Mouse (Mus musculus) neural tube, embryonic 11.5 days (tissue): ENCODE data around the gene Slc35e1. TPM values are rescaled to one million over a fixed set of nuclear protein-coding genes. Genes with fewer than 3 reads are reported as not detected.

ENCODE experiments used
- ATAC-seq: fragments of 200-750 bp; cut with Nextera tagmentation; 2 replicates; pipeline ENCODE4 v1.8.0; 2017; ENCODE audit warnings: moderate number of reproducible peaks, mild to moderate bottlenecking, moderate TSS enrichment, moderate library complexity; ENCODE audit not compliant: insufficient read depth, low FRiP score, low TSS enrichment
- DNase-seq: peaks from one replicate; pipeline ENCODE4 v3.0.0-alpha.2; 2015; ENCODE audit warnings: low spot score
- H3K27ac ChIP-seq: fragments of 300-500 bp; sonication (generic); 2 replicates; pipeline ENCODE4 v1.5.1; 2014; ENCODE audit warnings: low read depth, mild to moderate bottlenecking, low read length
- H3K27me3 ChIP-seq: fragments of 300-500 bp; sonication (generic); 2 replicates; pipeline ENCODE4 v1.6.1; 2014; ENCODE audit warnings: mild to moderate bottlenecking, low read length, mixed read lengths; ENCODE audit not compliant: control insufficient read depth, insufficient read depth
- H3K36me3 ChIP-seq: fragments of 300-500 bp; sonication (generic); 2 replicates; pipeline ENCODE4 v1.6.1; 2014; ENCODE audit warnings: mild to moderate bottlenecking, low read length, moderate library complexity, mixed read lengths; ENCODE audit not compliant: control insufficient read depth, insufficient read depth
- H3K4me1 ChIP-seq: fragments of 300-500 bp; sonication (generic); 2 replicates; pipeline ENCODE4 v1.6.1; 2014; ENCODE audit warnings: low read length, mixed read lengths; ENCODE audit not compliant: control insufficient read depth, insufficient read depth
- H3K4me2 ChIP-seq: fragments of 300-500 bp; sonication (generic); 2 replicates; pipeline ENCODE4 v1.6.1; 2014; ENCODE audit warnings: low read depth, mild to moderate bottlenecking, moderate library complexity
- H3K4me3 ChIP-seq: fragments of 300-500 bp; sonication (generic); 2 replicates; pipeline ENCODE4 v1.5.1; 2014; ENCODE audit warnings: low read depth, low read length
- H3K9ac ChIP-seq: fragments of 300-500 bp; sonication (generic); 2 replicates; pipeline ENCODE4 v1.6.1; 2014; ENCODE audit warnings: mild to moderate bottlenecking, low read length
- H3K9me3 ChIP-seq: fragments of 300-500 bp; sonication (generic); 2 replicates; pipeline ENCODE4 v1.6.1; 2016; ENCODE audit warnings: low read length; ENCODE audit not compliant: control insufficient read depth
- WGBS: fragments of 180-500 bp; shearing (Covaris S2); extraction: QIAGEN DNeasy Blood & Tissue Kit; methylation state at CpG from one replicate; pipeline ENCODE4 v1.1.7; 2014; 5-methylcytosine and 5-hydroxymethylcytosine counted together
- microRNA-seq: library from miRNA; unstranded; fragments of <30 nt; microRNA quantifications from one replicate; pipeline ENCODE4, GENCODE M21; 2016
- polyA plus RNA-seq: library from polyadenylated mRNA; unstranded; fragments of >200 nt; fragmentation: Nextera tagmentation; extraction: Ambion mirVana; gene quantifications from 2 replicates; pipeline ENCODE4 v1.2.1, GENCODE M21; 2014

The Slc35e1 gene
- polyA plus RNA-seq, 1 experiment from 2014 or later: 13.6 TPM

DNA sequence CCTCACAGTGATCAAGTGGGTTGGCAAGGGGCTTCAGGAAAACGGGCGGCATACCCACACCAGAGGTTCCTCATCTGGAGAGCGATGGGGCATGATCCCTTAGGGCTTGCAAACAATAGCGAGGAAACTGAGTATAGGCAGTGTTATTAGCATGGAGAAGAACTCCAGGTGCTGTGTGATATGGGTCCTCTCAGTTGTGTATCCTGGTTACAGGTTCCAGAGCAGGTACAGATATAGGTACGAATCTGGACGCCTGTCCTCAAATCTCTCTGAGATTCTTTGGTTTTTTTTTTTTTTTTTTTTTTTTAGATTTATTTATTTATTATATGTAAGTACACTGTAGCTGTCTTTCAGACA is 48.4 kb downstream of the Slc35e1 start:
- Histone ChIP-seq H3K4me1 (no peaks in the 10 kb centered on the region), H3K36me3 (peaks cover 2% of the 10 kb centered on the region; the same call in 1 of the 2 replicates), H3K27ac (no peak overlapping the region), H3K4me3 (peak overlapping the region; percentile 38), H3K27me3 (no peaks in the 10 kb centered on the region), H3K4me2 (peak overlapping the region; percentile 55), H3K9me3 (no peaks in the 10 kb centered on the region), H3K9ac (peak overlapping the region; percentile 71)
- DNase-seq (no peak), ATAC-seq (peak; percentile 66)
- WGBS: 48% methylated on average over 6 of the region's 6 CpGs

DNA sequence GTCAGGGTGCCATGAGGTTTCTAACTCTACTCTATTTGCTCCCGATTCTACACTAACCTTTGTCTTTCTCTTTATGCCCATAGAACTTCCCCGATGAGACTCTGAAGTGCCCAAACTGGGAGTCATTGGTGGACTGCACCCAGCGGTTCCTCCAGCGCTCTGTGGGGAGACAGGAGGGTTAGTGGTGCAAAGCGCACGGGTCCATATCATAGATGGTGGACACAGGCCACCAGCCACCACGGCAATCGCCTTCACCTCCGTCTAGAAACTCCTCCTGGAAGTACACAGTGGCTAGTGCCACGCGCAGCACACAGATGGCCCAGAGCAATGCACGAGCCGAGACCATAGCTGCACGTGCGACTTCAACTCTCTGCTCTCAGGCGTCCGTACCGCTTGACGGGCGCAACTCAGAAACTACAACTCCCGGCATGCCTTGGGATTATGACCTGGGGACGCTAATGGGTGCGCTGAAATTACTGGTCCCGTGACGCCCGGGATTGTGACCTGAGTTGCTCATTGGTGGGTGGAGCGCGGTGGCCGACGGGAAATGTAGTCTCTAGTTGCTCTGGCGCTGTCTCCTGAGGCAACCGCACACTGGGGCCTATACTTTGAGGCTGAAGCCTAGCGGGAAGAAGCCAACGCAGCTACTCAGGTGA is 48.9 kb downstream of the Slc35e1 start, which contains the start of the genes Calr3 and 1700030K09Rik:
TSS of gene Calr3 (minus strand) at position 533 of the 656 bp plus-strand sequence.
TSS of gene 1700030K09Rik (plus strand) at position 543 of the 656 bp plus-strand sequence.
- peak; percentile 99 for ATAC-seq
- no peak within 1 kb of the TSS for H3K27ac ChIP-seq

DNA sequence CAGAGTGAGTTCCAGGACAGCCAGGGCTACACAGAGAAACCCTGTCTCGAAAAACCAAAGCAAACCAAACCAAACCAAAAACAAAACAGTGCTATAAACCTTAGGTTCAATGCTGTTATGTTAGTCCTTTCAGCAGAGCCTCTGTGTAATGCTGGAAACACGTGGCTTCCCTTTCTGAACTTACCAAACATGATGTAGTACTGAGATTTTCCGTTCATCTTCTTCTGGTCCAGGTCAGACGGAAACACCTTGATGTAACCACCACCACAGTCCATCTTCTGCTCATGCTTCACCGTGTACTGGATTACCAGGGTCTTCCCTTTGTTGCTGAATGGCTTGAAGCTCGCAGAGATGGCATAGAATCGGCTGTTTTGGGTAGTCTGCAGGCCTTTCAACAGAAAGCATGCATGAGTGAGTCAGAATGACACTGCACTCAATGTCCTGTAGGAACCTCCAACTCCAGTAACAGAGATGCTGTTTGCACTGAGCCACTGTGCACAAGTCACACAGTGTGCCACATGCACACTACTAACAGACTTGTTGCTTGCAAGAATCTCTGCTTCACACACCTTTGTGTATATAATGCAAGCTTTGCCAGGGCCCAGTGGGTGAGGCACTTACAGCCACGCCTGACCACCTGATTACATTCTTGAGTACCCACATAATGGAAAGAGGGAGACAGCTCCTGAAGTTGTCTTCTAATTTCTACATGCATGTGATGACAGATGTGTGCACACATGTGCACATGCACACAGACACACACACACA is 54.0 kb downstream of the Slc35e1 start:
- WGBS: 80% methylated on average over 8 of the region's 8 CpGs
- ATAC-seq (no peak), DNase-seq (no peak)
- Histone ChIP-seq H3K4me3 (no peak overlapping the region), H3K36me3 (no peaks in the 10 kb centered on the region), H3K27ac (no peak overlapping the region), H3K9me3 (no peaks in the 10 kb centered on the region), H3K27me3 (no peaks in the 10 kb centered on the region), H3K4me2 (no peak overlapping the region), H3K4me1 (no peaks in the 10 kb centered on the region), H3K9ac (no peak overlapping the region)

More for the DNA sequence above, 48.9 kb downstream of the Slc35e1 start, which contains the start of the genes Calr3 and 1700030K09Rik:
- WGBS: 7% methylated on average over 34 of the region's 34 CpGs
- Histone ChIP-seq H3K27me3 (no peaks in the 10 kb centered on the region), H3K36me3 (peaks cover 2% of the 10 kb centered on the region; the same call in 1 of the 2 replicates), H3K4me1 (no peaks in the 10 kb centered on the region), H3K4me2 (peak within 1 kb of the TSS; percentile 63), H3K9ac (peak within 1 kb of the TSS; percentile 71), H3K9me3 (no peaks in the 10 kb centered on the region), H3K4me3 (peak within 1 kb of the TSS; percentile 38)
- DNase-seq: peak; percentile 97

DNA sequence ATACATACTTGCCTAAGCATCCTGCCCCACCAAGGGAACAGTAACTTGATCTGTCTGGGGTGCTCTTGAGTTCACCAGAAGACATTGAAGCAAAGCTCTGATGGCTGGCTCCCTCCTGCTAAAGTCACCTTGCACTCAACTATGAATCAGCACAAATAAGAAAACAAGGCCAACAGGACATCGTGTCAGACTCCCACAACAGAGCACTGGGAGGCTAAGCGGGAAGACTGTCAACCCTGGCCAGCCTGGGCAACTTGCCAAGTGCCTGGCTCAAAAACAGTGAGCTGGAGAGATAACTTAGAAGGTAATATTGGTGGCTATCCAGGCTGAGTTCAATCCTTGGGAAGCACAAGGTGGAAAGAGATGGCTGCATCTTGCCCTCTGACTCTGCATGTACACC is 57.5 kb downstream of the Slc35e1 start:
- ATAC-seq: no peak
- H3K36me3 ChIP-seq: no peaks in the 10 kb centered on the region
- no peak overlapping the region for H3K4me2 ChIP-seq
- no peaks in the 10 kb centered on the region for H3K9me3 ChIP-seq
- no peak overlapping the region for H3K9ac ChIP-seq
- H3K4me3 ChIP-seq: no peak overlapping the region
- H3K27ac ChIP-seq: no peak overlapping the region
- no peak for DNase-seq
- H3K27me3 ChIP-seq: no peaks in the 10 kb centered on the region
- 60% methylated on average over 2 of the region's 2 CpGs for WGBS
- no peaks in the 10 kb centered on the region for H3K4me1 ChIP-seq

Small RNAs within 50 kb of the gene (microRNA-seq; reads per million reads assigned to microRNA genes)
- gene Gm28019: not detected
- gene Mir7068: 2.3 reads per million

Other genes starting within 250 kb of the Slc35e1 start
- 35.7 and 38.2 TPM in 2 replicates for gene Gm10282, start 187.4 kb downstream of the Slc35e1 start, polyA plus RNA-seq
- gene Klf2, start 173.6 kb downstream of the Slc35e1 start, polyA plus RNA-seq: 6.0 and 6.2 TPM in 2 replicates
- 77.7 and 81.0 TPM in 2 replicates for gene Eps15l1, start 71.2 kb downstream of the Slc35e1 start, polyA plus RNA-seq
- gene Calr3, start 48.7 kb downstream of the Slc35e1 start, polyA plus RNA-seq: 1.2 and 1.9 TPM in 2 replicates
- 13.3 and 15.4 TPM in 2 replicates for gene 1700030K09Rik, start 48.7 kb downstream of the Slc35e1 start, polyA plus RNA-seq
- gene Cherp, start 17.4 kb downstream of the Slc35e1 start, polyA plus RNA-seq: 78.6 and 81.6 TPM in 2 replicates
- gene Med26, start 55.7 kb upstream of the Slc35e1 start, polyA plus RNA-seq: 14.6 and 16.6 TPM in 2 replicates
- gene Smim7, start 78.5 kb upstream of the Slc35e1 start, polyA plus RNA-seq: 124 and 125 TPM in 2 replicates
- gene Tmem38a, start 79.4 kb upstream of the Slc35e1 start, polyA plus RNA-seq: 17.3 and 17.5 TPM in 2 replicates
- 0.12 and 0.16 TPM in 2 replicates for gene Nwd1, start 154.1 kb upstream of the Slc35e1 start, polyA plus RNA-seq
- gene Sin3b, start 230.7 kb upstream of the Slc35e1 start, polyA plus RNA-seq: 167 and 169 TPM in 2 replicates